Mouse (Mus musculus): ENCODE results near the gene Sept1.
"Not testable (repeated sequence)": the region's sequence is repeated elsewhere in the genome, so short reads cannot be mapped to it uniquely, and the experiment has no call there.

The Sept1 gene

GRCm38 (mm10) chr7:127253821-127254769 lies 21.2 kb upstream of the Sept1 start:
- peak; percentile 94 for DNase-seq (ENCODE audit: low spot score)

DNA sequence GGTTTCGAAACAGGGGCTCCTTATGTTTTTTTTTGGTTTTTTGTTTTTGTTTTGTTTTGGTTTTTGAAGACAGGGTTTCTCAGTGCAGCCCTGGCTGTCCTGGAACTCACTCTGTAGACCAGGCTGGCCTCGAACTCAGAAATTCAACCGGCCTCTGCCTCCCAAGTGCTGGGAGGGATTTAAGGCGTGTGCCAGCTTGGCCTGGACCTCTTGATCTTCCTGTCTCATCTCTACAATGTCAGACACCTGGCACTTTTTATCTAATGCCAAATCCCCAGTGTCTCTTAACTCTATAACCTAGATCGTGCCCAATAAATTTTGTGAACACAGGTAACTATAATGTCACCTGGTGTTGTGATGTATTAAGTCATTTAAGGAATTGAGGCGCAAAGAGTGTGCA lies 20.4 kb upstream of the Sept1 start:
- no peak for DNase-seq (ENCODE audit: low spot score)

- DNase-seq (ENCODE audit: low spot score): no peak
These were observed 19.5 kb upstream of the Sept1 start for GRCm38 (mm10) chr7:127252414-127252813.

GRCm38 (mm10) chr7:127250511-127250910 lies 17.6 kb upstream of the Sept1 start:
- DNase-seq (ENCODE audit: low spot score): not testable (repeated sequence)

DNA sequence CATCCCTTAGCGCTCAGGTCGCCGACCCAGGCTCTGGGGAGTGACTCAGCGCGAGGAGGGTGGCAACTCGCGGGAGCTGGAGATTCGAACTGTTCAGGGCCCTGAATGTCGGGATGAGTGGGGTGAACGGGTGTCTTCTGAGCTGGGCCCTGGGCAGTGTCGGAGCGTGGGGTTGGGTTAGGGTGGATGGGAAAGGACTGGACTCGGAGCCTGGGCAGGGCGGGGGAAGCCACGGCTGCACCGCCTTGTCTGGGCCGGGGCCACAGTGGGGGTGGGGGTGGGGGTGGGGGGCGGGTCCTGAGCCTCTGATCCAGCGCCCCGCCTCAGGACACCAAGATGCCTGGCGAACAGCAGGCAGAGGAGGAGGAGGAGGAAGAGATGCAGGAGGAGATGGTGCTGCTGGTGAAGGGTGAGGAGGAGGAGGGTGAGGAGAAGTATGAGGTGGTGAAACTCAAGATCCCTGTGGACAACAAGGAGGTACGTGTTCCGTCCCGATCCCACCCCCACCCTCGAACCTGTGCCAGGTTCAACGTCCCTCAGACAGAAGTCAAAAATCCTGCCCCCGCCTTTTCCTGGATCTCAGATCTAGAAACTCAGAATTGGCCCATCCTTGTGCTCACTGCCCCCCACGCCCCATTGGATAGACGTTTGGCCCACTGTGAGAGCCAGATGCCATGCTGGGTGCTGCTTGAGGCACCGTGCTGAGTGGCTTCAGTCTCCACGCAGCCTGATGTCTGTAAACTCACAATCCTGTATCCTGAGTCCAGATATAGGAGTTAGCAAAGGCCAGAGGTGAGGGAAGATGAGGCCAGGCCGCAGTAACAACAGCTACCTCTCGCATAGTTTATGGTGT lies 12.0 kb upstream of the Sept1 start:
- no peak for DNase-seq (ENCODE audit: low spot score)

- DNase-seq (ENCODE audit: low spot score): peak; percentile 94
These were observed 11.1 kb upstream of the Sept1 start, which contains the start of gene Zfp771 for GRCm38 (mm10) chr7:127243870-127244657. Gene Zfp771, plus strand, starts transcription at chr7:127244274.

DNA sequence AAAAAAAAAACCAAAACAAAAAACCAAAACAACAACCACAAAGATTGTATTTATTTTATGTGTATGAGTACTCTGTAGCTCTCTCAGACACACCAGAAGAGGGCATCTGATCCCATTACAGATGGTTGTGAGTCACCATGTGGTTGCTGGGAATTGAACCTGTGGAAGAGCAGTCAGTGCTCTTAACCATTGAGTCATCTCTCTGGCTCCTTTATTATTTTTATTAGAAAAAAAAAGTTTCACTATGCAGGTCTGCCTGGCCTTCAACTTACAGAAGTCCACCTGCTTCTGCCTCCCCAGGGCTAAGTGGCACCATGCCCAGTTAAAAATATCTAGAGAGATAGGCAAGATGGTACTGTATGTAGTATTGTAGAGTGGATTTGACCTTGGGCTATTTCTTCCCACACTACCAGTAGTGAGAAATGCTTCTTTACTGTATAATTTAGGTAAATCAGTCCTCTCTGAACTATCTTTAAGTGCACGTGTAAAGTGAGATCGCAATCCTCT lies 10.5 kb upstream of the Sept1 start:
- no peak for DNase-seq (ENCODE audit: low spot score)

DNA sequence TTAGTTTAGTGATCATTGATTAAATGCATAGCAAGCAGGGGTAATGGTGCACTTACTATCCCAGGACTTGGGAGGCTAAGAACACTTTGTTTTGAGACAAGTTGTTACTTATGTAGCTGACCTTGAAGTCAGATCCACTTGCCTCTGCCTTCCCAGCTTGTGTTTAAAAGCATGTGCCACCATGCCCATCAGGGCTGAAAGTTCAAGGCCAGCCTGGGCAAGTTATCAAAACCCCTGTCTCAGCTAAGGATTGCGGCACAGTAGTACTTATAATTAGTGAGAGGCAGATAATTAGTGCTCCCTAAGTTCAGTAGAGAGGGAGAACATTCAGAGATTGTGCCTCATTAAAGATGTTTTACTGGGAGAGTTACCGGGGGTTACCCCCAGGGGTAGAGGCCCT lies 1.8 kb upstream of the Sept1 start:
- no peak for DNase-seq (ENCODE audit: low spot score)

- no peak for DNase-seq (ENCODE audit: low spot score)
These were observed 835 bp upstream of the Sept1 start for GRCm38 (mm10) chr7:127233765-127234164.

GRCm38 (mm10) chr7:127233368-127233749 lies 429 bp upstream of the Sept1 start:
- no peak for DNase-seq (ENCODE audit: low spot score)

- no peak for DNase-seq (ENCODE audit: low spot score)
These were observed 906 bp downstream of the Sept1 start for GRCm38 (mm10) chr7:127231826-127232621.

- DNase-seq (ENCODE audit: low spot score): no peak
These were observed 1.6 kb downstream of the Sept1 start for GRCm38 (mm10) chr7:127231376-127231775.

DNA sequence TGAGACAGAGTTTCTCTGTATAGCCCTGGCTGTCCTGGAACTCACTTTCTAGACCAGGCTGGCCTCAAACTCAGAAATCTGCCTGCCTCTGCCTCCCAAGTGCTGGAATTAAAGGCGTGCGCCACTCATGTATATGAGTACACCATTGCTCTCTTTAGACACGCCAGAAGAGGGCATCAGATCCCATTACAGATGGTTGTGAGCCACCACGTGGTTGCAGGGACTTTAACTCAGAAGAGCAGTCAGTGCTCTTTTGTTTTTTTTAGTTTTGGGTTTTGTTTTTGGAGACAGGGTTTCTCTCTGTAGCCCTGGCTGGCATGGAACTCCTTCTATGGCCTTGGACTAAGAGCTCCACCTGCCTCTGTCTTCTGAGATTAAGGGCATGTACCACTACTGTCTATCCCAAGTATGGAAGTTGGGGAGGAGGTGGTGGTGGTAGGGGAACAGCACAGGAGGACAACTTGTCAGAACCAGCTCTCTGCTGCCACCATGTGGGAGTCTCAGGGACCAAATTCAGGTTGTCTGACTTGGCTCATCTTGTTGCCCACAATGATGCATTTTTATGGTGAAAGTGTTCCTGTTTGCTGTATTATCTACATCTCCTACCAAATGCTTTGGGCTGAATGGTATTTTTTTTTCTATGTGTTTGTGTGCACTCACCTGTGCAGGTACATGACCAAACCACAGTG lies 4.2 kb downstream of the Sept1 start:
- peak; percentile 83 for DNase-seq (ENCODE audit: low spot score)

GRCm38 (mm10) chr7:127225147-127225995 lies 7.6 kb downstream of the Sept1 start:
- no peak for DNase-seq (ENCODE audit: low spot score)

DNA sequence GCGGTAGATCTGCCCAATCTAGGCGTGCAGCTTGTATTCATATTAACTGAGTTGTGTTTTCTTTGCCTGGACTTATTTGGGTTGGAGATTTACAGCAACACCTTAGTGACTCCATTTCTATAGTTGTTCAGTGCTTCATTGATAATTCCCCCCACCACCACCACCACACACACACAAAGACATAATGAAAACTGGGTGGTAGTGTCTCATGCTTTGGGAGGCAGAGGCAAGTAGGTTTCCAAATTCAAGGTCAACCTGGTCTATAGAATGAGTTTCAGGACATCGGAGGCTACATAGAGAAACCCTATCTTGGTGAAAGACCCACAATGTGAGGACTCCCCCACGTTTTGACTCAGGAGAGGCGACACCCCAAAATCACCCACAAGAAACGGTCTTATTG lies 8.3 kb downstream of the Sept1 start:
- DNase-seq (ENCODE audit: low spot score): no peak

DNA sequence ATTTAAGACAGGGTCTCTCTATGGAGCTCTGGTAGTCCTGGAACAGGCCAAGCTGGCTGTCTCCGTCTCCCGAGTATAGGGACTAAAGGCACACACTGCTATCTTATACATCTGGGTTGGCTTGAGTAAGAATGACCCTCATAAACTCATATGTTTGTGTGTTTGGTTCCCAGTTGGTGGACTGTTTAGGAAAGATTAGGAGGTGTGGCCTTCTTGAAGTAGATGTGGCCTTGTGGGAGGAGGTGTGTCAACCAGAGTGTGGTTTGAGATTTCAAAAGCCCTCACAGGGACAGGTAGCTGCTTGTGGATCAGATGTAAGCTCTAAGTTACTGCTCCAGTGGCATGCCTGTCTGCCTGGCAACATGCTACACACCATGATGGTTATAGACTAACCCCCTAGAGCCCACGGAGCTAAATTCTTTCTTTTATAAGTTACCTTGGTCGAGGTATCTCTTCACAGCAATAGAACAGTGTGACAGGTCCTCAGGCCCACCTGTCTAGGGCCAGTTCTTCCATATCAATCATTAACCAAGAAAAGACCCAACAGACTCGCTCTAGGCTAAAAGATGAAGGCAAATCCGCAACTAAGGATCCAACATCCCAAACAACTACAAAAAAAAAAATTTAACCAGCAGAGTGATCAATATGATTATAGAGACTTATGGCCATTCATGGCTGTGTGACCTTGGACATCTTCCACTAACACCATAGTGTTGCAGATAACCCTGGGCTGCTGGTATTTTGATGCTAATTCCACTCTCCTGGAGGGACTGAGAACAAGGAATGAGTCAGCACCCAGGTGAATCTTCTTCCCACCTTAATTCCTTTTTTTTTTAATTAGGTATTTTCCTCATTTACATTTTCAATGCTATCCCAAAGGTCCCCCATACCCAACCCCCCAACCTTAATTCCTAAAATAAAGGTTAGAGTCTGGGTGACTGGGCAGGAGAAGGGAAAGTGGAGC lies 9.1 kb downstream of the Sept1 start:
- DNase-seq (ENCODE audit: low spot score): no peak

DNA sequence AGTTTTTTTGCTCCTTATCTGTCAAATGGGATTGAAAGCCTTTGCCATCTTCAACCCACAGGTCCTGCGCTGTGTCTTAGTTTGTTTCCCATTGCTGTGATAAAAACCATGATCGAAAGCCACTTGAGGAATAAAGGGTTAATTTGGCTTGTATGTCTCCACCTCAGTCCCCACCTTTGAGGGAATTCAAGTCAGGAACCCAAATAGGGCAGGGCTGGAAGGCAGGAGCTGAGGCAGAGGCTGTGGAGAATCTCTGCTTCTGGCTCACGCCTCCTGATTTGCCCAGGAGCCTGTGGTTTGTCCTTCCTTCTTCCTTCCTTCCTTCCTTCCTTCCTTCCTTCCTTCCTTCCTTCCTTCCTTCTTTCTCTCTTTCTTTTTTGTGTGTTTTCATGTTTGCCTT lies 9.8 kb downstream of the Sept1 start:
- DNase-seq (ENCODE audit: low spot score): no peak

- no peak for DNase-seq (ENCODE audit: low spot score)
These were observed 12.5 kb downstream of the Sept1 start for GRCm38 (mm10) chr7:127220440-127220839.

Data from layer of hippocampus, adult 11-12 months (tissue).